Mouse (Mus musculus): Measurements from ENCODE around the gene Lmod1.

Gene Lmod1

GRCm38 (mm10) chr1:135363446-135363845 lies 38.8 kb downstream of the Lmod1 start:
- DNase-seq: peak; percentile 87

GRCm38 (mm10) chr1:135366380-135366779 lies 41.8 kb downstream of the Lmod1 start:
- DNase-seq: no peak

- no peak for DNase-seq
These were observed 42.4 kb downstream of the Lmod1 start for GRCm38 (mm10) chr1:135367005-135367404.

GRCm38 (mm10) chr1:135367595-135367994 lies 43.0 kb downstream of the Lmod1 start:
- DNase-seq: no peak

- DNase-seq: peak; percentile 93
These were observed 43.6 kb downstream of the Lmod1 start for GRCm38 (mm10) chr1:135368245-135368644.

- DNase-seq: peak; percentile 85
These were observed 44.4 kb downstream of the Lmod1 start for GRCm38 (mm10) chr1:135368982-135369381.

- DNase-seq: no peak
These were observed 44.8 kb downstream of the Lmod1 start for GRCm38 (mm10) chr1:135369415-135369814.

- no peak for DNase-seq
These were observed 48.6 kb downstream of the Lmod1 start for GRCm38 (mm10) chr1:135373171-135373677.

GRCm38 (mm10) chr1:135374175-135374867 lies 49.7 kb downstream of the Lmod1 start:
- DNase-seq: peak; percentile 32

- DNase-seq: peak; percentile 86
These were observed 50.4 kb downstream of the Lmod1 start, which contains the start of gene Shisa4 for GRCm38 (mm10) chr1:135374868-135375581. Shisa4 (minus strand) TSS chr1:135375237.

- DNase-seq: no peak
These were observed 54.0 kb downstream of the Lmod1 start for GRCm38 (mm10) chr1:135378576-135378975.

- DNase-seq: no peak
These were observed 54.4 kb downstream of the Lmod1 start for GRCm38 (mm10) chr1:135379048-135379447.

GRCm38 (mm10) chr1:135380071-135380991 lies 55.7 kb downstream of the Lmod1 start:
- DNase-seq: no peak

GRCm38 (mm10) chr1:135381560-135381959 lies 57.0 kb downstream of the Lmod1 start:
- DNase-seq: peak; percentile 40

- no peak for DNase-seq
These were observed 59.6 kb downstream of the Lmod1 start for GRCm38 (mm10) chr1:135384171-135384570.

GRCm38 (mm10) chr1:135385161-135385560 lies 60.6 kb downstream of the Lmod1 start:
- DNase-seq: no peak

- no peak for DNase-seq
These were observed 74.9 kb downstream of the Lmod1 start for GRCm38 (mm10) chr1:135399466-135399865.

GRCm38 (mm10) chr1:135401452-135402110 lies 77.0 kb downstream of the Lmod1 start:
- no peak for DNase-seq

- DNase-seq: no peak
These were observed 80.7 kb downstream of the Lmod1 start for GRCm38 (mm10) chr1:135405356-135405755.

GRCm38 (mm10) chr1:135408973-135409372 lies 84.4 kb downstream of the Lmod1 start:
- DNase-seq: no peak

- peak; percentile 82 for DNase-seq
These were observed 86.4 kb downstream of the Lmod1 start for GRCm38 (mm10) chr1:135410967-135411366.

- no peak for DNase-seq
These were observed 87.5 kb downstream of the Lmod1 start for GRCm38 (mm10) chr1:135412130-135412529.
